Mouse (Mus musculus) urinary bladder, postnatal 36 days (tissue): ENCODE data around the gene Atp12a.
A peak's percentile ranks its signal among the peaks of the same experiment; 100 is the strongest.

ENCODE experiments used
- DNase-seq, 2 experiments: peaks; one replicate each; pipeline ENCODE4 v3.0.0; 2022; ENCODE audit warnings: low spot score in 2 of 2, mixed read lengths in 1 of 2

The Atp12a gene

GRCm38 (mm10) chr14:56379336-56379735, 14.5 kb downstream of the Atp12a start:
- no peak for DNase-seq

- no peak for DNase-seq
Observed at GRCm38 (mm10) chr14:56382366-56382765, 17.5 kb downstream of the Atp12a start.

GRCm38 (mm10) chr14:56390247-56390646, 25.4 kb downstream of the Atp12a start:
- no peak for DNase-seq

GRCm38 (mm10) chr14:56393704-56394312, 28.9 kb downstream of the Atp12a start:
- DNase-seq, result no peak

GRCm38 (mm10) chr14:56398001-56398400, 33.1 kb downstream of the Atp12a start:
- peak; percentile 9 to 19 for DNase-seq

- no peak for DNase-seq
Observed at GRCm38 (mm10) chr14:56402311-56403071, 37.6 kb downstream of the Atp12a start, which contains the start of gene Rnf17. Rnf17 (plus strand) TSS chr14:56402581.

GRCm38 (mm10) chr14:56403072-56403375, 38.2 kb downstream of the Atp12a start:
- no peak for DNase-seq
